Mouse (Mus musculus) neural tube, embryonic 13.5 days (tissue): ENCODE measurements around the gene Naa25. TPM values are rescaled to one million over a fixed set of nuclear protein-coding genes. Genes with fewer than 3 reads are reported as not detected.

Experiments
- ATAC-seq: fragments of 200-750 bp; cut with Nextera tagmentation; 2 replicates; pipeline ENCODE4 v1.8.0; 2017; ENCODE audit warnings: low read depth, mild to moderate bottlenecking, moderate TSS enrichment, moderate library complexity
- H3K27ac ChIP-seq: fragments of 300-500 bp; sonication (generic); replicated peaks from 2 replicates; pipeline ENCODE4 v1.5.1; 2015; ENCODE audit warnings: moderate library complexity, mild to moderate bottlenecking, inconsistent platforms
- H3K27me3 ChIP-seq: fragments of 300-500 bp; sonication (generic); 2 replicates; pipeline ENCODE4 v1.6.1; 2015; ENCODE audit warnings: mild to moderate bottlenecking, inconsistent platforms
- H3K36me3 ChIP-seq: fragments of 300-500 bp; sonication (generic); 2 replicates; pipeline ENCODE4 v1.6.1; 2015; ENCODE audit warnings: mild to moderate bottlenecking, inconsistent platforms
- H3K4me1 ChIP-seq: fragments of 300-500 bp; sonication (generic); replicated peaks from 2 replicates; pipeline ENCODE4 v1.6.1; 2015; ENCODE audit warnings: inconsistent platforms
- H3K4me2 ChIP-seq: fragments of 300-500 bp; sonication (generic); 2 replicates; pipeline ENCODE4 v1.6.1; 2015; ENCODE audit warnings: inconsistent platforms, mild to moderate bottlenecking, moderate library complexity
- H3K4me3 ChIP-seq: fragments of 300-500 bp; sonication (generic); 2 replicates; pipeline ENCODE4 v1.5.1; 2015; ENCODE audit warnings: mild to moderate bottlenecking, inconsistent platforms
- H3K9ac ChIP-seq: fragments of 300-500 bp; sonication (generic); 2 replicates; pipeline ENCODE4 v1.6.1; 2015; ENCODE audit warnings: moderate library complexity, mild to moderate bottlenecking, inconsistent platforms
- H3K9me3 ChIP-seq: fragments of 300-500 bp; sonication (generic); 2 replicates; pipeline ENCODE4 v1.6.1; 2016; ENCODE audit warnings: inconsistent platforms
- WGBS: fragments of 180-500 bp; shearing (Covaris S2); methylation state at CpG from one replicate; pipeline ENCODE4 v1.1.7; 2015; 5-methylcytosine and 5-hydroxymethylcytosine counted together
- polyA plus RNA-seq: library from polyadenylated mRNA; unstranded; fragments of >200 nt; fragmentation: Nextera tagmentation; extraction: Ambion mirVana; gene quantifications from 2 replicates; pipeline ENCODE4 v1.2.1, GENCODE M21; 2015

The Naa25 gene
- polyA plus RNA-seq, 1 experiment from 2014 or later = 46.7 TPM

DNA sequence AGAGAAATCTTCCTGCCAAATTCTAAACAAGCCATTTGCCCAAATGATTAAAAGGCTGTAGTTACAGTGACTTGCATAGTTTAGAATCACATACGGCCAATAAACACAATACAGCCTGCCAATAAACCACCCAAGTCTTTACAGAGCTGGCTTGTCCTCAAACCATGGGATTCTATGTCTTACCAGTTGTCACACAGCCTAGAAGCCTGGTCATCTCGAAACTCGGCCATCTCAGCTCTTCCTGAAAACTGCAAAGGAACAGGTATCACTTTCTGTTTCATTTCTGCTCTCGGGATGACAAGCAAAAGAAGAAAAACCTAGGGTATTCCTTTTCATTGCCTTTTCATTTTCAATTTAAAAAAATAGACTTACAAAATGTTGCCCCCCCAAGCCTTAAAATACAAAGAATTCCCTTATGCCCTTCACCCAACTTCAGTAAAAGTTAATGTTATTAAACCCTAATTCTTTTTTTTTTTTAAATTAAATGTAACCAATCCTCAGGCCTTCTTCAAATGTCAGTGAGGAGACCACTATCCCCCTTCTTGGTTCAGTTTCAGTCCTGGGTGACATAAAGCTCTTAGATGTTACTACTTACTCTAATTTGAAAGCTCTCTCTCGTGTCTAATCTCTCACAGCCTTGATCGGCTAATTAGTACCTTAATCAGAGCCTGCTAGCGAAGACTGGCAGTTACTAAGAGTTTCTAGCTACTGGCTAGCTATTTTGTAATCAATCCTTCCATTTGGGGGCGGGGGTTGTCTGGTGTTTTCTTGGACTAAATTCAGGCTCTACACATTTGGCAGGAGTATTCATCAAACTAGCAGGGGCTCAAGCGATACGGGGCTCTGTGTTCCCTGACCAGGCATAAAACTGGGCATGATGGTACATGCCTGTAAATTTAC lies 13.6 kb upstream of the Naa25 start:
- 44% methylated on average over 10 of the region's 10 CpGs for WGBS
- H3K4me3 ChIP-seq = peak overlapping the region; percentile 80
- H3K4me2 ChIP-seq = peak overlapping the region; percentile 61
- no peaks in the 10 kb centered on the region; the same call in 1 of the 2 replicates for H3K9me3 ChIP-seq
- peaks cover 31% of the 10 kb centered on the region for H3K36me3 ChIP-seq
- peak overlapping the region; percentile 91 for H3K9ac ChIP-seq
- ATAC-seq = no peak
- H3K27ac ChIP-seq = peak overlapping the region; percentile 88; the same call in 1 of the 2 replicates
- peaks cover 32% of the 10 kb centered on the region for H3K4me1 ChIP-seq
- no peaks in the 10 kb centered on the region; the same call in 1 of the 2 replicates for H3K27me3 ChIP-seq

DNA sequence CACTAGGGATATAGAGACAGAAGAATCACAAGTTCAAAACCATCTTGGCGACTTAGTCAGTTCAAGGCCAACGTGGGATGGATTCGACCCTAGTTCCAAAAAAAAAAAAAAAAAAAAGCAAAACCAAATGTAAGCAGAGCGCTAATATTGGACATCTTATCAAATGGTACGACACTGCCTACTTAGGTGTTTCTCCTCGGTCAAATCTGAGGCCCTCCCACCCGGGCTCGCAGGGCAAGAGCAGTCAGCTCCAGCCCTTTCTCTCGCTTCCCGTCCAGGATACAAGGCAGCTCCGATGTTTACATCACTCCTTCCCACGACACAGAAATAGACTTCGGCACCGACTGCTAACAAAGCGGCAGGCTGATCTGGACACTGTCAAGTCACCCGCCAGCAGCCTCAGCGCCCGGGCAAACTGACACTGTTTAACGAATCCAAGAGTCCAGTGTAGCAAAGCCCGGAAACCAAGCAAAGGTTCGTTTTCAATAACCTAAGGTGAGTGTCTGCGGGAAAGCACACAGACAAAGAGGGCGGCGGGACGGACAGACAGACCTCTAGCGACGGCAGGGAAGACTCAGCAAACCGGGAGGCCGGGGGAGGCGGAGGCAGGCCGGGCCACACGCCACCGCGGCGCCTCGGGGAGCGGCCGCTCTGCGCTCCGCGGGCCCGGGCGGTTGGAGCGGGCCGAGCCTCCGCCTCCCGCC lies 12.8 kb upstream of the Naa25 start:
- H3K9me3 ChIP-seq = no peaks in the 10 kb centered on the region; the same call in 1 of the 2 replicates
- H3K4me2 ChIP-seq = peak overlapping the region; percentile 61
- no peaks in the 10 kb centered on the region; the same call in 1 of the 2 replicates for H3K27me3 ChIP-seq
- WGBS = 3% methylated on average over 47 of the region's 47 CpGs
- peaks cover 32% of the 10 kb centered on the region for H3K4me1 ChIP-seq
- peak; percentile 69 for ATAC-seq
- H3K9ac ChIP-seq = peak overlapping the region; percentile 91
- peak overlapping the region; percentile 80 for H3K4me3 ChIP-seq
- H3K27ac ChIP-seq = peak overlapping the region; percentile 88
- H3K36me3 ChIP-seq = peaks cover 23% of the 10 kb centered on the region

DNA sequence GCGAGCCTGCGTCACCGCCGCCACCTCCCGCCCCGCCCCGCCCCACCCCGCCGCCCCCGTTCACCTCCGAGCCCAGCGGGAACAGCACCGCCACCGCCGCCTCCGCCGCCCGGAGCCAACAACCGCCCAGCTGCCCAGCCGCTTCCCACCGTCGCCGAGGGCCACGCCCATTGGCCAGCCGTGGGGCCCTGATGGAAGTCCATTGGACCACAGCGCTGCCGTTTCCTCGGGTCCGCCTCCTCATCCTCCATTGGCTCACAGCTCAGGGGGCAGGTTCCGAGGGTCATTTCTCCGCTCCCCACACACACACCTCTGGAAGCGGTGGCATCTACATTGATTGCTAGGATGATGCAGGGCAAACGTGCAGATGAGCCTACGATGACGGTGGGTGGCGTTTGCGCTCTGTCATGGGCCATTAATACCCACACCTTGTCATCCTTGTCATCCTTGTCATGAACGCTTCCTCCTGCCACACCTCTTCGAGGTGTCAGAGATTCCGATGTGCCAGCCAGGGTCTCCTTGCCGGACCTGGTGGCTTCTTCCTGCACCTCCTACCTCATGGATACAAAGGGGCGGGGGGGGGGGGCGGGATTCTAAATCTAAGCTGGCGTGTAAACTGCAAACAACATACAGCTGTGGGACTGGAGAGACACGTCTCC lies 12.1 kb upstream of the Naa25 start, which contains the start of gene Trafd1:
Trafd1 (minus strand) TSS at position 172 of the 659 bp plus-strand sequence.
- Histone ChIP-seq H3K9me3 (no peaks in the 10 kb centered on the region; the same call in 1 of the 2 replicates), H3K4me3 (peak within 1 kb of the TSS; percentile 80), H3K4me2 (peak within 1 kb of the TSS; percentile 61), H3K27ac (peak within 1 kb of the TSS; percentile 88), H3K9ac (peak within 1 kb of the TSS; percentile 91), H3K36me3 (peaks cover 17% of the 10 kb centered on the region), H3K4me1 (peaks cover 32% of the 10 kb centered on the region), H3K27me3 (no peaks in the 10 kb centered on the region; the same call in 1 of the 2 replicates)
- ATAC-seq = peak; percentile 98
- WGBS = under 1% methylated on average over 41 of the region's 45 CpGs

DNA sequence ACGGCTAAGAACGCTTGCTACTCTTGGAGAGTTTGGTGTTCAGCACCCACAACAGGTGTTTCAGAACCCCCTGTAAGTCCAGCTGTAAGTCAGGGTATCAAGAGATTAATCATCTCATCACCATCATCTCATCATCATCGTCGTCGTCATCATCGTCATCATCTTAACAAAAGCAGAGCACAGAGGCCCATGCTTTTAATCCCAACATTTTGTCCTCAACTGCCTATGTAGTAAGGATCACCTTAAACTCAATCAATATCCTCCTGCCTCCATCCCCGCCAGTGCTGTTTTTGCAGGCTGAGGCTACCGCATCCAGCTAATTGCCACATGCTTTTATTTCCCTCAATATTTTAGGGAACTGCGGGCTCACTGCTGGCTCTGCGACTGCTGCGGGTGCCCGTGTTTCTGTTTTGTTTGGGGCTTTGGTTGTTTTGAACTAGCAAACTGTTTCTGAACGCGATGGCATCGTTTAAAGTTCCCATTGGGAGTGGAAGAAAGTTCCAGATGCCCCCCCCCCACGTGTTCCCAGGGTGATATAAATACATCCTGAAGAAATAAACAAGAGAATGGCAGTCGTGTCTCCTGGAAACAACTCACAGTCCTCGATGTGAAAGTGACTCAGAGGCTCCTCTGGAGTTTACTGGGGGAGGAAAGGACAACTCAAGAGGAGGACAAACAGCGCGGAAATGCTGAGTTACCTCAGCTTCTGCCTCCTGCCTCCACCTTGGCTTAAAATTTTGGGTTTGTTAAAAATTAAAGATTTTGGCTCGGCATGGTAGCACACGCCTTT lies 11.4 kb upstream of the Naa25 start:
- Histone ChIP-seq H3K9ac (peak overlapping the region; percentile 91), H3K27me3 (no peaks in the 10 kb centered on the region; the same call in 1 of the 2 replicates), H3K4me2 (peak overlapping the region; percentile 61), H3K4me1 (peaks cover 32% of the 10 kb centered on the region), H3K9me3 (no peaks in the 10 kb centered on the region), H3K27ac (peak overlapping the region; percentile 88; the same call in 1 of the 2 replicates), H3K4me3 (peak overlapping the region; percentile 80), H3K36me3 (peaks cover 9% of the 10 kb centered on the region)
- no peak for ATAC-seq
- WGBS = 32% methylated on average over 22 of the region's 22 CpGs

DNA sequence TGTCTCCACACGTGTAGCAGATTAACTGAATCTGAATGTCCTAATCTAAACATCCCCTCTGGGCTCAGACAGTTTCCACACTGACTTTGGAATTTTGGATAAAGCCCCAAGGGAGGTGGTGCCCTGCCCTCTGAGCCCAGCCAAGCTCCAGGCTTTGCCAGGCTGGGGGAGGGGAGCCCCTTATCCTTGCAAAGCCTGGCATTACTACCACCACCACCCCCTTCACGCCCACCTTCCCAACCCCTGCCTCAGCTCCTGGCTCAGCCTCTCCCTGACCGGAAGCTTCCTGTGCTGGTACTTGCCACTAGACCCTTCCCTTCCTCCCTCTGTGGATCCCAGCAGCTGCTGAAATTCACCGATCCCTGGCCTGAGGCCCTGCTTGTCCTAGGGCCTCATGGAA lies 10.6 kb upstream of the Naa25 start:
- H3K36me3 ChIP-seq = 0 out of 2 replicates have a peak, but pooled peaks cover 1% of the 10 kb centered on the region
- no peak overlapping the region for H3K9ac ChIP-seq
- no peak for ATAC-seq
- no peaks in the 10 kb centered on the region; the same call in 1 of the 2 replicates for H3K27me3 ChIP-seq
- H3K4me2 ChIP-seq = no peak overlapping the region
- WGBS = 71% methylated on average over 4 of the region's 4 CpGs
- no peak overlapping the region for H3K4me3 ChIP-seq
- H3K9me3 ChIP-seq = no peaks in the 10 kb centered on the region
- peaks cover 32% of the 10 kb centered on the region for H3K4me1 ChIP-seq
- no peak overlapping the region for H3K27ac ChIP-seq

DNA sequence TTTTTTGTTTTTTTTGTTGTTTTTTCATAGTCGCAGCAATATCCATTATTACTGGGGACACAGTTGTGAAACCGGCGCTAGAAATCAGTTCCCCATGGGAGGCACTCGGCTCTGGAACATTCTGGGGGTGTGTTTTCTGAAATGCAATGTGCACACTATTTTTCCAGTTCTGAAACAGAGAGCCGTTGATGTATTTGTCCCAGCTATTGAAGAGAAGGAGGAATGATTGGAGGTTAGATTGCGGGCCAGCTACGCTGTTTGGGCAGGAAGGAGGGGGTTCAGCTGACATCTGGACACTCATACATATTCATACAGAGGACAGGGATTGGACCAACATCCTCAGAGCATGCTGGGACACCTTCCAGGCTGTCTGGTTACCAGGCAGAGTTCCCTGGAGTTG lies 8.6 kb upstream of the Naa25 start:
- Histone ChIP-seq H3K9ac (no peak overlapping the region), H3K27me3 (no peaks in the 10 kb centered on the region; the same call in 1 of the 2 replicates), H3K4me2 (no peak overlapping the region), H3K27ac (no peak overlapping the region), H3K4me3 (no peak overlapping the region), H3K9me3 (no peaks in the 10 kb centered on the region), H3K36me3 (no peaks in the 10 kb centered on the region), H3K4me1 (peaks cover 15% of the 10 kb centered on the region)
- 47% methylated on average over 7 of the region's 7 CpGs for WGBS
- ATAC-seq = no peak

DNA sequence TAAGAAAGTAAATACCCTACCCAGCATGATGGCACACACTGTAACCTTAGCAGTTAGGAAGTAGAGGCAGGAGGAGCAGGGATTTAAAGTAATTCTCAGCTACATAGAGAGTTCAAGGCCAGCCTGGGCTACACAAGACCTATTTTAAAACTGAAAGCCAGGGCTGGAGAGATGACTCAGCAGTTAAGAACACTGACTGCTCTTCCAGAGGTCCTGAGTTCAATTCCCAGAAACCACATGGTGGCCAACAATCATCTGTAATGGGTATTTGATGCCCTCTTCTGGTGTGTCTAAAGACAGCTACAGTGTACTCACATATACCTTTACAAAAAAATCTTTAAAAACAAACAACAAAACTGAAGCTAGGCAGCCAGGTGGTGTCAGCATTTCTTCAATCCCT lies 8.0 kb upstream of the Naa25 start:
- ATAC-seq = no peak
- no peak overlapping the region for H3K9ac ChIP-seq
- H3K27me3 ChIP-seq = no peaks in the 10 kb centered on the region; the same call in 1 of the 2 replicates
- no peak overlapping the region for H3K27ac ChIP-seq
- H3K4me3 ChIP-seq = no peak overlapping the region
- no peaks in the 10 kb centered on the region for H3K9me3 ChIP-seq
- no peak overlapping the region for H3K4me2 ChIP-seq
- no peaks in the 10 kb centered on the region for H3K36me3 ChIP-seq
- H3K4me1 ChIP-seq = peaks cover 9% of the 10 kb centered on the region

DNA sequence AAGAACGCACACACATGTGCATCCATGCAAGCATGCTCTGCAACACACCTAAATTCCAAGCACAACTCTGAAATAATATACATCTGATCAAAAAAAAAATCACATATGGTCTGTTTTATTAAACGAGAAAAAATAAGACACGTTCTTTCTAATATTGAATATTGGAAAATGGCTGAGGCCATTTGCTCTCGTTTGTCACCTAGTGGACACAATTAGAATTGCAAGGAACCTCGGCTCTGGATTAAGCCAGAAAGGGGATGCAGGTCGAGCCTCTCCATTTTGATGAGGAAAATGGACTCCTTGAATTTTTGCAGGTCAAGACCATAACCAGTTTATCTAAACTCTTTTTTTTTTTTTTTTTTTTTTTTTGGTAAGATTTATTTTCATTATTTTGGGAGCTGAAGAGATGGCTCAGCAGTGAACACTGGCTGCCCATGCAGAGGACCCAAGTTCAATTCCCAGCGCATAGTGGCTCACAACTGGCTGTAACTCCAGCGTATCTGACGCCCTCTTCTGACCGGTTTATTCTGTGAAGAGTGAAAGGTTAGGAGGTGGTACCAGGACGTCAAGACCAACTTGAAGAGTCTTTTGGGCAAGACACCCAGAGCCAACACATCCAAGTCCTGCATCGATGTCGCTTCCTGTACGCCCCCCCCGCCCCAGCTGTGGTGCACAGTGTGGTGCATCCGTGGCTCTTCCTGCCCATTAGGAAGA lies 4.9 kb upstream of the Naa25 start:
- Histone ChIP-seq H3K4me2 (no peak overlapping the region), H3K9me3 (no peaks in the 10 kb centered on the region), H3K4me3 (no peak overlapping the region), H3K4me1 (peaks cover 6% of the 10 kb centered on the region), H3K27me3 (no peaks in the 10 kb centered on the region), H3K36me3 (no peaks in the 10 kb centered on the region), H3K27ac (no peak overlapping the region), H3K9ac (no peak overlapping the region)
- whole genome bisulfite sequencing = 59% methylated on average over 16 of the region's 16 CpGs
- no peak for ATAC-seq

DNA sequence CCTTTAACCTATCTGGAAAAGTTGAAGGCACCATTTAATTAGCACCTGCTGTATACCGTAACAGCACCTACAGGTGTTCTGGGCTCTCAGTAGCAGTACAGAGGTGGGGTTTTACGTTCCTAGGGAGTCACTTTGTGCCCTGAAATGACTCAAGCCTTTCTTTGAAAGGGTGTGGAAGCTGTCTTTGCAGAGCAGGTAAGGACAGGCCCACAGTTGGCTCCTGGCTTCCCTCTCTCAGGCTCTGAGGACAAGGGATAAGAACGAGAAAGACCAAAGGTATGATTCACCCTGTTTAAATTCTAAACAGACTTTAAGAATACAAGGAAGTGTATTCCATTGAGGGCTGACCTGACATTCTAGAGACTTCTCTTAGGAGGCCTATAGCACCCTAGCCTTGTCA lies 4.3 kb upstream of the Naa25 start:
- 86% methylated on average over 3 of the region's 3 CpGs for WGBS
- H3K9me3 ChIP-seq = no peaks in the 10 kb centered on the region
- no peak for ATAC-seq
- no peaks in the 10 kb centered on the region for H3K36me3 ChIP-seq
- H3K4me3 ChIP-seq = no peak overlapping the region
- no peak overlapping the region for H3K9ac ChIP-seq
- no peak overlapping the region for H3K27ac ChIP-seq
- no peak overlapping the region for H3K4me2 ChIP-seq
- no peaks in the 10 kb centered on the region for H3K27me3 ChIP-seq
- H3K4me1 ChIP-seq = peaks cover 6% of the 10 kb centered on the region

DNA sequence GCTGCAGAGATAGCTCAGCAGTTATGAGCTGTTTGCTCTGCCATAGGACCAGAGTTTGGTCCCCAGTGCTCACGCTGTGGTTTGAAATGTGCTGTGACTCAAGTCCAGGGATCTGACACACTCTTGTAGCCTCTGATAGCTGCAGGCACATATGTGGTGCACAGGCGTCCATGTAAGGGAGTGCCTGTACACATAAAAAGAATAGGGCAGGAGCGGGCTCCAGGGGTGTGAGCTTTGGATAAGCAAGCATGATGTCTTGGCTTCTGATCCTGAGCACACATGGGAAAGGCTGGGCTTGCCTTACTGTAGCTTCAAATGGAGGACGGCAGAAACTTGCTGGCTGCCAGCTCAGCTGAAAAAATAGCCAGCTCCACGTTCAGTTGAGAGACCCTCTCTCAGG lies 2.1 kb upstream of the Naa25 start:
- Histone ChIP-seq H3K4me2 (no peak overlapping the region), H3K27me3 (no peaks in the 10 kb centered on the region), H3K36me3 (no peaks in the 10 kb centered on the region), H3K4me1 (peaks cover 24% of the 10 kb centered on the region), H3K9ac (no peak overlapping the region), H3K27ac (no peak overlapping the region), H3K9me3 (no peaks in the 10 kb centered on the region), H3K4me3 (no peak overlapping the region)
- ATAC-seq = no peak
- 86% methylated on average over 5 of the region's 5 CpGs for WGBS
